Mouse (Mus musculus) testis, adult 2 months (tissue): ENCODE measurements at regions not wholly inside any gene's neighbourhood (a gene's known extent, or its start where the extent isn't known, plus 50 kb on each side); places are given as distances from the start of the nearest gene placed in this dataset.

Experiments
- CTCF ChIP-seq: fragments of 200-500 bp; IDR thresholded peaks from 2 replicates; pipeline ENCODE4 v1.5.1; 2012; ENCODE audit warnings: low read depth, mild to moderate bottlenecking, inconsistent platforms, low read length, moderate library complexity; ENCODE audit not compliant: control insufficient read depth, insufficient read depth, insufficient replicate concordance
- POLR2A ChIP-seq: fragments of 200-500 bp; IDR thresholded peaks from 2 replicates; pipeline ENCODE4 v1.6.1; 2012; ENCODE audit warnings: low read depth, mild to moderate bottlenecking, inconsistent platforms, low read length, moderate library complexity; ENCODE audit not compliant: control insufficient read depth

DNA sequence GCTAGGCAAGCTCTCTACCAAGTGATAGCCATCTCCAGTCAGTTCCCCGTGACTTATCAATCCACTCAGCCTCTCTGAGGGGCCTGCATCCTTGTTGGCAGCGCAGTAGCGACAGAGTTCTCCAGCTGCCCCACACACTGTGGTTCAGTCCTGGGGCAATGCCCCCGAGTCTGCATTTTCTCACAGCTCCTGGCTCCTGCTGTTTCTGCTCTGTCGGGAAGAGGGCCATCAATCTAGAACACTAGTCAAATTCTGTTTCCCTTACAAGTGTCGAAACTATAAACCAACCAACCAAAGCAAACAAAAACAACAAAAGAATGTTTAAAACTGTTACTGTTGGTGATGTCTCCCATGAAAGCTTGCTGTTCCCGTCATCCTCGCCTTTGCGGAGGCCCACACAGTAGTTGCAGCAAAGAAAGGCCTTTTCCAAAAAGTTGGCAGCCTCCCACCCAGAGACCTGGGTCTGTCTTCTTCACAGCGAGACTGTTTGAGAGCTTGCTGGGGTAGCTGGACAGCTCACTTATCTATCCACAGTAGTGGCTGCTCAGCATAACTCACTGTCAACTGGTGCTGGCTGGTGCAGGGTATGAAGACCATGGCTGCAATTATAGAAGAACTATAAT lies 201.9 kb upstream of the Prok2 start:
- TF ChIP-seq CTCF (no peak), POLR2A (no peak)
